In genomic region chr13:49096826-49097225, GRCm38 (mm10) we compare ENCODE assay signal across 18 mouse cellular contexts. TPM values are rescaled to one million over a fixed set of nuclear protein-coding genes. Genes with fewer than 3 reads are reported as not detected.
"Had no signal": no experiment of that assay in that cellular context is flagged by ENCODE, and none has a peak within 500 bp of the region (broad histone marks: within the 10 kb centered on the region; RNA-seq: fewer than 3 reads in every experiment).

No protein-coding gene starts in this region.

- H3K4me1 ChIP-seq: midbrain, embryonic 10.5 days; midbrain, embryonic 12.5 days had no signal

- H3K27ac ChIP-seq: midbrain, embryonic 10.5 days; midbrain, embryonic 12.5 days; neural tube, embryonic 13.5 days; neural tube, embryonic 15.5 days had no signal

- ATAC-seq: midbrain, embryonic 16.5 days had no signal

- DNase-seq: lung, embryonic 14.5 days; lung, postnatal 10 days; lung, postnatal 4 days; midbrain, embryonic 14.5 days; retina, postnatal 1 day; right cerebral cortex, adult 18-20 months; right cerebral cortex, postnatal 25 days; right cerebral cortex, postnatal 4 days; spleen, adult 18-20 months; thymus, adult 18-20 months; thymus, postnatal 14 days; thymus, postnatal 36 days had no signal

- H3K27me3 ChIP-seq: midbrain, embryonic 12.5 days; neural tube, embryonic 13.5 days; neural tube, embryonic 15.5 days had no signal

- H3K9ac ChIP-seq: lung, embryonic 14.5 days; midbrain, embryonic 12.5 days; neural tube, embryonic 13.5 days; neural tube, embryonic 15.5 days had no signal

- H3K4me2 ChIP-seq: lung, embryonic 14.5 days; midbrain, embryonic 12.5 days; neural tube, embryonic 13.5 days; neural tube, embryonic 15.5 days had no signal

- H3K4me3 ChIP-seq: midbrain, embryonic 10.5 days; midbrain, embryonic 12.5 days; myocyte; neural tube, embryonic 13.5 days; neural tube, embryonic 15.5 days had no signal

- H3K9me3 ChIP-seq: midbrain, embryonic 10.5 days; midbrain, embryonic 12.5 days; neural tube, embryonic 13.5 days; neural tube, embryonic 15.5 days had no signal

RNA-seq across cellular contexts. Expression of gene Wnk2, which starts 51.0 kb away (rescaled TPM):
- polyA plus RNA-seq: myocyte had no signal
